Comparison of ENCODE assay signal across 15 mouse cellular contexts in genomic region chr7:50295508-50295907, GRCm38 (mm10).
"Had no signal": no experiment of that assay in that cellular context is flagged by ENCODE, and none has a peak within 500 bp of the region (broad histone marks: within the 10 kb centered on the region; RNA-seq: fewer than 3 reads in every experiment).

No protein-coding gene starts in this region.

- H3K9me3 ChIP-seq: midbrain, embryonic 13.5 days; midbrain, embryonic 15.5 days; neural tube, embryonic 12.5 days; stomach, embryonic 15.5 days had no signal

- H3K36me3 ChIP-seq: midbrain, embryonic 13.5 days; midbrain, embryonic 15.5 days; neural tube, embryonic 12.5 days; stomach, embryonic 15.5 days had no signal

- H3K9ac ChIP-seq: liver, postnatal 0 days; midbrain, embryonic 13.5 days; midbrain, embryonic 15.5 days; neural tube, embryonic 12.5 days; stomach, embryonic 15.5 days had no signal

- H3K4me3 ChIP-seq: megakaryocyte, embryonic 14.5 days; midbrain, embryonic 13.5 days; midbrain, embryonic 15.5 days; neural tube, embryonic 12.5 days; stomach, embryonic 15.5 days had no signal

- ATAC-seq: liver, postnatal 0 days; midbrain, embryonic 13.5 days; midbrain, embryonic 15.5 days had no signal

- H3K27ac ChIP-seq: macrophage; midbrain, embryonic 13.5 days; midbrain, embryonic 15.5 days; neural tube, embryonic 12.5 days; stomach, embryonic 15.5 days; stomach, postnatal 0 days had no signal

- H3K4me1 ChIP-seq: megakaryocyte, embryonic 14.5 days; midbrain, embryonic 13.5 days; midbrain, embryonic 15.5 days; neural tube, embryonic 12.5 days; stomach, embryonic 15.5 days had no signal

- H3K4me2 ChIP-seq: midbrain, embryonic 11.5 days; midbrain, embryonic 13.5 days; midbrain, embryonic 15.5 days; neural tube, embryonic 12.5 days; stomach, embryonic 15.5 days had no signal

- DNase-seq: liver, postnatal 0 days; lung, adult 2 months; lung, postnatal 10 days; right cerebral cortex, postnatal 14 days; thymus, adult 2 months; thymus, postnatal 25 days; thymus, postnatal 4 days had no signal

- H3K27me3 ChIP-seq: megakaryocyte, embryonic 14.5 days; midbrain, embryonic 13.5 days; midbrain, embryonic 15.5 days; neural tube, embryonic 12.5 days; stomach, embryonic 15.5 days had no signal
